Mouse (Mus musculus) neural tube, embryonic 10.5 days (tissue): ENCODE data around the gene Ces1g.

Source experiments
- DNase-seq: peaks from one replicate; pipeline ENCODE4 v3.0.0-alpha.2; 2017; ENCODE audit warnings: low spot score; ENCODE audit errors: extremely low spot score

The Ces1g gene

GRCm38 (mm10) chr8:93337207-93337606 is at the start of gene Ces1g:
Gene Ces1g (minus strand): TSS chr8:93337308.
- no peak for DNase-seq

- DNase-seq: no peak
Observed at GRCm38 (mm10) chr8:93379625-93380024, 42.5 kb upstream of the Ces1g start, which contains the start of gene Ces1h. Gene Ces1h (minus strand): TSS chr8:93379725.

- no peak for DNase-seq
Observed at GRCm38 (mm10) chr8:93369481-93369880, 32.4 kb upstream of the Ces1g start.

GRCm38 (mm10) chr8:93360113-93360512 is 23.0 kb upstream of the Ces1g start:
- no peak for DNase-seq

GRCm38 (mm10) chr8:93339531-93339930 is 2.4 kb upstream of the Ces1g start:
- DNase-seq: no peak

GRCm38 (mm10) chr8:93332703-93333102 is 4.4 kb downstream of the Ces1g start:
- DNase-seq: no peak

GRCm38 (mm10) chr8:93331151-93331550 is 6.0 kb downstream of the Ces1g start:
- no peak for DNase-seq

- DNase-seq: no peak
Observed at GRCm38 (mm10) chr8:93325123-93325522, 12.0 kb downstream of the Ces1g start.

- no peak for DNase-seq
Observed at GRCm38 (mm10) chr8:93317031-93317430, 20.1 kb downstream of the Ces1g start.

GRCm38 (mm10) chr8:93315557-93315956 is 21.6 kb downstream of the Ces1g start:
- DNase-seq: no peak

- no peak for DNase-seq
Observed at GRCm38 (mm10) chr8:93283896-93284295, 53.2 kb downstream of the Ces1g start.

- DNase-seq: no peak
Observed at GRCm38 (mm10) chr8:93282349-93282748, 54.8 kb downstream of the Ces1g start.

GRCm38 (mm10) chr8:93279556-93279955 is 57.6 kb downstream of the Ces1g start, which contains the start of gene Ces1f:
Gene Ces1f (minus strand): TSS chr8:93279747.
- DNase-seq: no peak

- DNase-seq: no peak
Observed at GRCm38 (mm10) chr8:93278176-93278805, 58.8 kb downstream of the Ces1g start.

- no peak for DNase-seq
Observed at GRCm38 (mm10) chr8:93274609-93275008, 62.5 kb downstream of the Ces1g start.

GRCm38 (mm10) chr8:93273321-93273720 is 63.8 kb downstream of the Ces1g start:
- DNase-seq: no peak

- no peak for DNase-seq
Observed at GRCm38 (mm10) chr8:93272686-93273085, 64.4 kb downstream of the Ces1g start.

- no peak for DNase-seq
Observed at GRCm38 (mm10) chr8:93261436-93261835, 75.7 kb downstream of the Ces1g start.

- no peak for DNase-seq
Observed at GRCm38 (mm10) chr8:93252400-93252925, 84.6 kb downstream of the Ces1g start.
